Mouse (Mus musculus) thymus, postnatal 25 days (tissue): ENCODE results near the gene 1700025F22Rik.
"Not testable (repeated sequence)": the region's sequence is repeated elsewhere in the genome, so short reads cannot be mapped to it uniquely, and the experiment has no call there.

ENCODE experiments used
- DNase-seq: peaks from one replicate; pipeline ENCODE4 v3.0.0; 2022

The 1700025F22Rik gene

DNA sequence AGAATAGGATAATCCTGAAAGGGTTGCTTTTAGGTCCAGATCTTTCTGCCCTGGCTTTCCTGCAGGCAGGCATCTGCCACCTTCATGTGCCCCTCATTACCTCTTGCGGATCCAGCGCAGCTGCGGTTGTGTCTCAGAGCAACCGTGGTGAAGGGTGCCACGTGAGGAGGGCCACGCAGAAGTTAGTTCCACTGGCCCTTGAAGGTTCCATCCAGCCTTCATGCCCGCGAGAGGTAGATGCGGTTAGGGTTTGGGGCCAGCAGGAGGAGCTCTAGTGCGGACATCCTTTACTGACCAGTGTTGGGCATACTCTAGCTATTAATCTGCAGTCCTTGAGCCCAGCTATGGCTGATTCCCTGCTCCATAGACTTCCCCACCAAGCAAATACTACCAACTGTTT is at the start of gene 1700025F22Rik:
1700025F22Rik (minus strand) TSS at position 149 of the 400 bp plus-strand sequence.
- peak; percentile 37 for DNase-seq

DNA sequence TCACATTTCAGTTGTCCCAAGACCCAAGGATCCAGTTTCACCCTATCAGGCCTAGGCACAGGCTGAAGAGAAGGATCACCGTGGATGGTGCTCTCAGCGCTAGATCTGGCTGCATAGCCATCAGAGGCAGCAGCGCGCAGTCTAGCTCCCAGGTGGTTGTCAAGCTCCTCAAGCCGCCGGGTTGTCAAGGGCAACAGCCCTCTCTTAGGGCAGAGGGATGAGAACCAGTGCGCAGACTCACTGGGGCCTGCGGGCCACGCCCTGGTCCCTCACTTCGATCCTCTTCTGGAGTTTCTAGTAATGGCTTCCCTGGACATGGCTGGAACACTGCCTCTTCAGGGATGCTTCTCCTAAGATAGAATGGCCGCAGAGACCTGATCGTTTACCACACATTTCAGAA is 31.4 kb upstream of the 1700025F22Rik start, which contains the start of gene Ms4a13:
Ms4a13 (minus strand) TSS at position 192 of the 400 bp plus-strand sequence.
- no peak for DNase-seq

DNA sequence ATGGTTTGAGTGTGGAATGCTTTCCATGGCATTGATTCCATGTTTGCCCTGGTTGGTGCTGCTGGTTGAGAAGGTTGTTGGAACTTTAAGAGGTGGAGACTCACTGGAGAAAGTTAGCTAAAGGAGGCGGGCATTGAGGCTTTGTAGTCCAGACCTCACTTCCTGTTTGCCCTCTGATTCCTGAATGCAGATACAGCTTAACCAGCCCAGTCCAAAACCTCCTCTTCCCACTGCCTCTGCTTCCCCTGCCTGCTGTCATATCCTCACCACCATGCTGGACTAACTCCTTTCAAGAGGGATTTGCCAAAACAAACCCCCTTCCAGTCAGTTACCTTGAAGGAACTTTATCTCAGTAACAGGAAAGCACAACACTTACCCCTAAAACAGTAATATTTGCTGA is 27.4 kb upstream of the 1700025F22Rik start:
- DNase-seq: no peak

DNA sequence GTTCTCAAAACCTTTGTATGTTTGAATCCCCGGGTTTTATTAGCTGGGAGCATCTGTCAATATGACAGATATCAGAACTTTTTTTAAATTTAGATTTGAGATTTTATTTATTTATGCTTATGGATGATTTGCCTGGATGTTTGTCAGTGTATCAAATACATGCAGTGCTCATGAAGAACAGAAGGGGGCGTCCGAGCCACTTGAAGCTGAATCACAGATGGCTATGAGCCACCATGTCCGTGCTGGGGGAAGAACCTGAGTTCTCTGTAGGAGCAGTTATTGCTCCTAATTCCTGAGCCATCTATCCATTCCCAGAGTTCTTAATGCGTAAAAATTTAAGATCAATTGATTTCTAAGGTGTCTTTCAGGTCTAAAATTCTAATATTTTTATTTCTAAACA is 19.0 kb upstream of the 1700025F22Rik start:
- DNase-seq: peak; percentile 31

DNA sequence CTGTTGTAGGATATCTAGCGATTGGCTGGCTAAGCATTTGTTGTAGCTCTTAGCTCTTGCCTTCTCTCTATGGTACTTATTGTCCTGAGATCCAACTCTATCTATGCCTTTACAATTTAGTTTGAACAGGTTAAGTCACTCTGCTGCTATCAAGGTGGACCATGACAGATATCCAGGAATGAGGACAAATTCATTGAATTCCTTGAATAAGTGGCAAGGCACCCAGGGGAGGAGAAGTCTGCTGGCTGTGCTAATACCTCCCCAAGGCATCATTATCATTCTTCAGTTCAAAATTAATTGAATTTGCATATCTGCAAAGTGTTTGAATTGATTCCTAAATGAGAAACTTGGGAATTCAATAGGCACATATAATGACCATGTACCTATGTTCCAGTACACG is 12.3 kb upstream of the 1700025F22Rik start:
- DNase-seq: no peak

DNA sequence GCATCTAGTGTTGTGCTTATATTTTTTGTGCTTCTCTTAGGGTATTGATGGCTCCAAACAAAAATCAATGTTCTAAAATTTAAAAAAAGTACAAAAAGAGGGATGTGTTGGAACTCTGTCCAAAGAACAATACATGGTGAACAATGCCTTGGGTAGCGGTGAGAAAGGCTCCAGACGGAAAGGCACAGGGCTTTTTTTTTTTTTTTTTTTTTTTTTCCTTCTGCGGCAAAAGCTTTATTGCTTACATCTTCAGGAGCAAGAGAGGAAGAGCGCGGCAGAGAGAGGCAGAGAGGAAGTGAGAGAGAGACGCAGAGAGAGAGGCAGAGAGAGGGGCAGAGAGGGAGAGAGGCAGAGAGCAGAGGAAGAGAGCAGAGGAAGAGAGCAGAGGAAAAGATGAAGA is 7.2 kb downstream of the 1700025F22Rik start:
- not testable (repeated sequence) for DNase-seq

DNA sequence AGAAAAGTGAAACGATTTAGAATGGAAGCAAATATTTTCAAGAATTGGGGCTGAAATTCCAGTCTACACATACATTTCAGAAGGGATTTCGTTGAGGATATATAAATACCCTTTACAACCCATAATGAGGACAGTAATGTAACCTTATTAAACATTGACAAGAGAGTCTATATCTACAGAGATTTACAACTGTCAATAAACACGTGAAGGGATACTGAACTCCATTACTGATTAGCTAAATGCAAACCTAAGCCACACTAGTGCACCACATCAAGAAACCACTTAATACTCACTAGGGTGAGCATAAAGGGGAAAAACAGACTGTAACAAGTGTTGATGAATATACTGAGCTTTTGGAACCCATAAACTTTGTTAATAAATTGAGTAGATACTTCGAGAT is 29.8 kb downstream of the 1700025F22Rik start:
- DNase-seq: no peak

DNA sequence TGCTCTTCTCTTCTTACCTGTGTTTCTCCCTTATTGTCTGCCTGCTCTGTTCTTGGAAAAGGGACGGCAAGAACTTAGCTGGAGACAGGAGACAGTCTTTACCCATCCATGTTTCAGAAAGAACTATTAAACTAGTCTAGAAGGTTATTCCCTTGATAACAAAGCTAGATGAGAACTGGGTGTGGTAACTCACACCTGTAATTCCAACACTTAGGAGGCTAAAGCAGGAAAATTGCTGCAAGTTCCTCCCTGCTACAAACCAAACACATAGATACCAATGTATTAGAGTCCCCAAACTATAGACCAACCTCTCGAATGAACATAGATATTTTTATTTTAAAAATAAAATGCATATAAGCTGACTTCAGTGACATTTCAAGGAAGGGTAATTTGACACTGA is 30.3 kb downstream of the 1700025F22Rik start:
- DNase-seq: no peak

DNA sequence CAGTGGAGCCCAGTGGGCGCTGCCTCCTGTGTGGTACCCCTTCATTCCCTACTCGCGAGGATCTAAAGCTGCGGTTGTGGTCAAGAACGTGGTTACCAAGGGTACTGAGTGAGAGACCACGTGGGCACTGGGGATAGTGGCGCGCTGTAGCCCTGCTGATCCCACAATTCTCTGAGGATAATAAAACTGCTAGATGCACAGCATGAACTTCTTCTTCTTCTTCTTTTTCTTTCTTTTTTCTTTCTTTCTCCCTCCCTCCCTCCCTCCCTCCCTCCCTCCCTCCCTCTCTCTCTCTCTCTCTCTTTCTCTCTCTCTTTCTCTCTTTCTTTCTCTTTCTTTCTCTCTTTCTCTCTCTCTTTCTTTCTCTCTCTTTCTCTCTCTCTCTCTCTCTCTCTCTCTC is 34.3 kb downstream of the 1700025F22Rik start, which contains the start of gene 1700017D01Rik:
1700017D01Rik (minus strand) TSS at position 101 of the 400 bp plus-strand sequence.
- DNase-seq: not testable (repeated sequence)

DNA sequence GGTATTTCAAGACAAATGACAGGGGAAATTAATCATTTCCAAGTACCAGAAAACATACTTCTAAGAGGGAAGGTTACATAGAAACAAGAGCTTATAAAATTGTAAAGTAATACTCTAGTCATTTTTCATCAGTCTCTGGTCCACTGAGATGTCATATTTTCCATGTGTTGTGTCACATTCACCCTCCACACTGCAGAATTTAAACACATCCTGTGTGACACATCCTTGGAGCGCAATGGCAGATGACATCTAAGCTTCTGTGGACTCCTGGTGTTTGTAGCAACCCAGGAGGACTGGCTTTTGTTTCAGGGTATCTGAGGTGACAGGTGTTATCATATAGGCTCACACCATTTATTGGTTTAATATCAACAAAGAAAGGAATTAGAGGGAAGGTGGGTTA is 35.4 kb downstream of the 1700025F22Rik start:
- DNase-seq: no peak

DNA sequence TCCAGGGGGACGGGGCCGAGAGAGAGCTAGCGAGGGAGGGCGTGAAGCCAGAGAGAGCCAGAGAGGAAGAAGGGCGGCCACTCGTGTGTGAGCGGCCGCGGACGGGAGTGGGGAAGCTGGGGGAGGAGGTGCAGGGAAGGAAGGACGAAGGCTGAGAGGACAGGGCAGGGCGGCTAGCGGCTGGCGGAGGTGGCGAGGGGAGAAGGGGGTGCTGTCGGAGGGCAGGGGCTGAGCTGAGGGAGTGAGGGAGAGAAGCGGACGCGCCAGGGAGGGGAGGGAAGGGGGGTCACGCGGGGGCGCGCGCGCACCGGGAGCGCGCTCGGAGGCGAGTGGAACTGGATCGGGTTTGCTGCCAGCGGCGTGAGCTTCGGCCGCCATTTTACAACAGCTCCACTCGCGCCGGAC is 44.1 kb downstream of the 1700025F22Rik start:
- peak; percentile 26 for DNase-seq

DNA sequence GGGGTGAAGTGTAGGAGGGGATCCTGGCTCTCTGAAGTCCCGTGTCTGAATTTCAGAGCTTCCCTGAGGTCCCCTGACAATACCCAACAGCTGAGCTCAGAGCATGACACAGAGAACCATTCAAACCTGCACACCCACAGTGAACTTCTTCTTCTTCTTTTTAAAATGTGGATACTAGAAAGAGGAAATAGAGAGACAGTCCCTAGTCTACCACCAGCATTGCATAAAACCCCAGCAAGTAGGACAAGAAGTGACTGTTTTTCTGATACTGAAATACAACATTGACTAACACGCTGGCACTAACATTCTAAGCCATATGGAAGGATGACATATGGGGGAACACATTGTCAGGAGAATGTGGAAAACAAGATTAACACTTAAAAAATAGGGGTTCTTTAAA is 45.8 kb downstream of the 1700025F22Rik start:
- DNase-seq: no peak

DNA sequence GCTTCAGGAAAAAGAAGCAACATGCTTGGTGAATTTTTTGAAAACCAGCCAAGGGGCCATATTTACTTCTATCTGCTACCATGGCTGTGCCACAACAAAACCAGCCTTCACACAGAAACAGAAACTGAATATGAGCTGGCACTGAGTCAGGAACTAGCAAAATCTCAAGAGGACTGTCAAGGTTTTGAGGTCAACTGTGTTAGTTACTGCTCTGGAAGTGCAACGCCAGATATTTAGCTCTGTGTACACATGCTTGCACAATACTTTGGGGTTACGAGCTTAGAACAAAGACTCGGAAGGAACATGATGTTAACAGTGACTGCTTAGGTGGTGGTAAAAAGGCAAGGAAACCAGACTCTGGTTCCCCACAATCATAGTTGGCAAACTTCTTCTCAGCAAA is 57.4 kb downstream of the 1700025F22Rik start:
- DNase-seq: no peak

DNA sequence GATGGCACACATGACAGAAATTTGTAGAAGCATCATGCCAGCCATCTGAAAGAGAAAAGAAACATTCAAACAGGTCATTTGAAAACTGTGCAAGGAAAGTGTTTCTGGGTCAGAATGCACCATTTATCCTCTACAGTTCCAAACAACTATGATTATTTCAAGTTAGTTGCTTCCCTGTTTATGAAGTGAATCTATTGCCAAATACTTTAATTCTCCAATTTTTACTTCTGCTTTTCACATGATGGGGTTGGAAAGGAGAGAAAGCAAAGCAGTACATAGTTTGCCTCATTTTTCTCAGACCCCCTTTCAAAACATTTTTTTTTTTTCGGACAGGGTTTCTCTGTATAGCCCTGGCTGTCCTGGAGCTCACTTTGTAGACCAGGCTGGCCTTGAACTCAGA is 63.2 kb downstream of the 1700025F22Rik start:
- DNase-seq: no peak

DNA sequence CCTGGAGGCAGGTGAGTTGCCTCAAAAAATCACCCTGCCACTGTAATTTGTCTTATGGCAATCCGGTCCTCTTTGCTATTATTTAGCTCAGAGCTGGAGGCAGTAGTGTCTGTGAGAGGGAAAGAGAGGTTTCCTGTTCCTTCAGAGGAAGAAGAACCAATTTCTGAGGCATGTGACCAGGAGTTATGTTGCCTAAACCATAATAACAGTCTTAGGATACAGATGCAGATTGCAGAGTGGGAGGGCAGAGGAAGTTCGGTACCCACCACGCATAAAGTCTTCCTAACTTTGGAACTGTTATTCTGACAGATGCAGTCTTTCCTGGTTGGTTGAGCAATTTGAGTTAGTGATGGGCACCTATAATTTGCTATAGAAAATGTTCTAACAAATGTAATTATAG is 66.7 kb downstream of the 1700025F22Rik start:
- no peak for DNase-seq

DNA sequence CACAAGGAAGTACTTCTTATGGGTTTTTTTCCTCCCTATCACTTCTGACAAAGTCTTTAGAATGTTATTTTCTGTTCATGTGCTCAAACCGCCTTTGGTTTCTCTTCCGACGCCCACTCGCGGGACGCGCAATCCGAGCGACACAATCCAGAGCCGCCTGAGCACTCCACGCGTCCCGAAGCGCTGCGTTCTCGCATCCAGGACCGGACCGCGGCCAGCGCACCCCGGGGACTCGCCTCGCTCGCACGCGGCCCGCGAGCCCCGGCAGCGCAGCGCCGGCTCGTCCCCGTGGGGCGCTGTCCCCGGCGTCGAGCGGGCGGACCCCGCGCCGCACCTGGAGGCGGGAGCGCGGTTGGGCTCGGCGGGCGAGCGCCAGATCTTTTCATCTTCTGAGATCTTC is 73.0 kb downstream of the 1700025F22Rik start:
- DNase-seq: not testable (repeated sequence)
